Mouse (Mus musculus) neural tube, embryonic 10.5 days (tissue): ENCODE results near the gene Tgfbr3.

Source experiments
- DNase-seq: peaks from one replicate; pipeline ENCODE4 v3.0.0-alpha.2; 2017; ENCODE audit warnings: low spot score; ENCODE audit errors: extremely low spot score

Tgfbr3 gene

DNA sequence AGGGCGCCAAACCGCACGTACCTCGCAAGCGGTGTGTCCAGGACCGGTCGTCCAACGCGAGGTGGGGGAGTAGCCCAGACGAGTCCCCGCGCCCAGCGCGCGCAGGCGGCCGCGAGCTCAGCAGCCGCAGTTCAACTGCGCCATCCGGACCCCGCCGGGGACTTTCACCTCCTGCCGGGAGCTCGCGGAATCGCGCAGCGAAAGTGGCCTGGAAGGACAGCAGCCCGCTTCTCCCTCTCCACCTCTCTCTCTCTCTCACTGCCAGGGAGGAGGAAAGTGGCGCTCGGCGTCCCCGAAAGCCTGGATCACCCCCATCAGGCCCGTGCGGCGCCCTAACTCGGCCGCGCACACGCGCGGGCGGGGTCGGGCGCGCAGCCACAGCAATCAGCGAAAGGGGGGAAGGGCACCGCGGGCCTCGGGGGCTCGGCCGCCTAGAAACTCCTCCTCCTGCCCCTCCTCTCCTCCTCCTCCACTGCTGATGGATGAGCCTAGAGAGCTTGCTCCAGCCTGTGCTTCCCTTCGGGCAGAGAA is at the start of gene Tgfbr3:
Tgfbr3 (minus strand) TSS at position 396 of the 531 bp plus-strand sequence.
- DNase-seq, result peak; percentile 90

DNA sequence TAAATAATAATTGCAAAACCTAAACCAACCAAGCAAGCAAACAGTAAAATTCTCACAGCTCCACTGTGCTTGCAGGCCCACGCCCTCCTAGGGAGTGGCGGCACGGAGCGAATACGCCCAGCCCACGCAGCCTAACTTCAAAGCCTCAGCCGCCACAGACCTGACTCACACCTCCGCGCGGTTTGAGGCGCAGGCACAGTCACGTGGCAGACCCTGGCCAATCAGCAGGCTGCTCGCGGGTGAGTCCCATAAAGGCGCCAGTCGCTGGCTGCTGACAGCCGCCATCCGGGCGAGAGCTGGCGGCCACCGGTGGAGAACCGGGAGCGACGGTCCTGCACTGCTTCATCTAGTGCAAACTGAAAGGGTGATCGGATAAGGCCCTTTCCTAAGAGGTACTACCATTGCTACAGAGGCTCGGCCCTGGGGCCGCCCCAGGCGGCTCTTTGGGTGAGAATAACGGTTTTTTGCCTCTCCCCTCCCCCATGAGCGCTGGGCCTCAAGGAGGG is 41.5 kb upstream of the Tgfbr3 start, which contains the start of gene Brdt:
Brdt (plus strand) TSS at position 244 of the 506 bp plus-strand sequence.
- no peak for DNase-seq

DNA sequence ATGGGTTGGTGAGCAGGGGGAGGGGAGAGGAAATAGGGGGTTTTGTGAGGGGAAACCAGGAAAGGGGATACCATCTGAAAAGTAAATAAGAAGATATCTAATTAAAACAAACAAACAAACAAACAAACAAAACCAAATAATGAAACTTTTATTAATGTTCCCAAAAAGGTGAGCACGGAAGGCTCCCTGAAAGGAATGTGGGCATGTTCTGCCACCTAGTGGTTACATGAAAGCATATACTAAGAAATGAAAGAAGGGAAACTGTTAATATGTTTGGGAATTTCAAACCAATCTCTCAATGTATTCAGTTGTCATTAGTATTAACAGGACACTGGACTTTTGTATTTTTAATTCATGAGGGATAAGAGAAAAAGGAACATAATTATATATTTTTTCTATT is 31.3 kb upstream of the Tgfbr3 start:
- no peak for DNase-seq

DNA sequence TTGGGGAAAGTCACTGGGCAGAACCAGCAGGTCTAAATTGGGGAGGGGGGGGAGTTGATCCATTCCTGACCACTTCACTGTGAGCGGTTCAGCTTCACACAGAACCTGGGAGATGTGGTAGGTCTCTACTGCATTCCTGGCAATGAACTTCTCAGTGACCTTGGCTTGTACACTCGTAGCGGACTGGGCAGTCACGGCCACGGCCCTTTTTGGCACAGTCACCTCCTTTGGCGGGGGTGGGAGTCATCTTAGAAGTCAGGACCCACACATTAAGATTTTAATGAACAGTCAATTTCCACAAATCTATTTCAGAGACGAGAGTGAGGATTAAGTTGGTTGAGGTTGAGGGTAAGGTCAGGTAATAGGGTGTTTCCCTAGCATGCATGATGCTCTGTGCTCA is 27.7 kb upstream of the Tgfbr3 start:
- DNase-seq, result no peak

DNA sequence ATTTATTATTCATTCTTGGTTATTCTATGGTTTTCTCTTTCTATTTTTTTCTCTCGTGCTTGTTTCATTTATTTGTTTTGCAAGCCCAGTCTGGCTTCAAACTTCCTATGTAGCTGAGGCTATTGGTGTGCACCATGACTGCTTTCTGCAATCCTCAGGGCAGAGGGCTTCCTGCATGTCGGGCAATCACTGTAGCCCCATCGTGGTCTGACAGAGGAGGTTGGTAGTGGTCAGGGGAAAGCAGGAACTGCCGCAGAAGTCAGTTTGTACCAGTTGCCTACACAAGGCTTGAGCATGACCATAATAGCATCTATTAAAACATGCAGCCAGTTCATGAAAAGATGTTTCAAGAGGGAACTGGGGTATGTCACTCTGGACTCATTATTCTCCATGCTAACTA is 18.0 kb upstream of the Tgfbr3 start:
- DNase-seq, result no peak

DNA sequence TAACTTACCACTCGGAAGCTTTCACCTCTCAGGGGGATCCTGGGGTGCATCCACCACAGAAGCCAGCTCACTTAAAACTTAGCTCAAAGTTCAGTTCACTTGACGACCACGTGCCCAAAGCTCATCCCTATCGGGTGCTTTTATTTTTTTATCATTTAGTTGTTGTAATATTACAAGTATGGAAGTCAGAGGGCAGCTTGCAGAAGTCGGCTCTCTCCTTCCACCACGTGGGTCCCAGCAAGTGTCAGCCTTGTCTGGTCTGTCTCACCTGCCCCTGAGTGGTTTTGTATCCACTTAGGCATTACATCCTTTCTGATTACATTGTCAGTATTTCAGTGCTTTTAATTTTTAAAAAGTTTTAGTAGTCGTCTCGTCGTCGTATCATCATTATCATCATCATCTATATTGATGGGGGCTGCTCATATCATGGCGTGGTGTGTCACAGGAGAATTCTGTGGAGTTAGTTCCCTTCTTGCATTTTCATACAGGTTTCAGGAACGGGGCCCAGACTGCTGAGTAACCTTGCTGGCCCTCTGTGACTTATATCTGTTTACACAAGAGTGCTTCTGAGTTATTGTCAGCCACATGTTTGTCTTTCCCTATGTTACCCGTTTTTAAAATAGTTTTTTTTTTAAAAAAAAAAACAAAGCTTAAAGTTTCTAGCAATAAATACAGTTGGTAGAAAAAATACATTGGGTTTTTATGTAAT is 14.8 kb upstream of the Tgfbr3 start:
- DNase-seq, result no peak

DNA sequence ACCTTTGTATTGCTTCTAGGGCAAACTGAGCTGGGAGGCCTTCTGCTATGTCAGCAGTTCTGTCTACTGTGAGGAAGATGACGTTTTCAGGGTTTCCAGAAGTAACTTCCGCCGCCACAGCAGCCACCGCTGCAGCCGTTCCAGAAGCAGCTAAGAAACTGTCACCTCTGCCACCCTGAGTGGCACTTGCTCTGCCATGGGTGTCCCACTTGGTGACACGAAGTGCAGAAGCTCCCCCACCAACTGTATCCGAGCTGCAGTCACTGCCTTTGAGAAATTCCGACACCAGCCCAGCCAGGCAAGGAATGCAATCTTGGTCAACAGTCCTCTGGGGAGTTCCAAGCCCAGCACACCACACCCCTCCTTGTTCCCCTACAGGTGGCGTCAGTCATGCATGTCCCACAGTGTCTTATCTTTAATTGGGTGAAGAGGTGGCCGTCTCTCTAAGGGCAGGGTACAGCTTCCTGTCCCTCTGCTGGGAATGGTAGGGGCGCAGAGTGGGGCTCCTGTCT is 14.0 kb upstream of the Tgfbr3 start:
- no peak for DNase-seq

DNA sequence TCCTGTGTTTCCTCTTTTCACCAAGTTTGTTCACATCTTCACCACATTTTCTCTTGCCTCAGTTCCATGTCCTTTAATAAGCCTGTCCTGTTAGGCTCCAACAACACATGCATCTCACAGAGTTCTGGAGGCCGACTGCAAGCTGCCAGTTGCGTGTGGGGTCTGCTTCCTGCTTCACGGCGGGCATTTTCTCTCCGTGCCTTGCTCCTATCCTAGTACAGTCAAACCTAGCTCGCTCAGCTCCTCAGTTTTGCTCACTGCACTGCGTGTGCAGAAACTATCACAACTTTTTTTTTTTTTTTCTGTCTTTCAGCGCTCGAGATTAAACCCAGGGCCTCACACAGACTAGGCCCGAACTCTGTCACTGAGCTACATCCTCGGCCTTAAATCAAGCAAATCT is 9.4 kb upstream of the Tgfbr3 start:
- DNase-seq, result no peak

DNA sequence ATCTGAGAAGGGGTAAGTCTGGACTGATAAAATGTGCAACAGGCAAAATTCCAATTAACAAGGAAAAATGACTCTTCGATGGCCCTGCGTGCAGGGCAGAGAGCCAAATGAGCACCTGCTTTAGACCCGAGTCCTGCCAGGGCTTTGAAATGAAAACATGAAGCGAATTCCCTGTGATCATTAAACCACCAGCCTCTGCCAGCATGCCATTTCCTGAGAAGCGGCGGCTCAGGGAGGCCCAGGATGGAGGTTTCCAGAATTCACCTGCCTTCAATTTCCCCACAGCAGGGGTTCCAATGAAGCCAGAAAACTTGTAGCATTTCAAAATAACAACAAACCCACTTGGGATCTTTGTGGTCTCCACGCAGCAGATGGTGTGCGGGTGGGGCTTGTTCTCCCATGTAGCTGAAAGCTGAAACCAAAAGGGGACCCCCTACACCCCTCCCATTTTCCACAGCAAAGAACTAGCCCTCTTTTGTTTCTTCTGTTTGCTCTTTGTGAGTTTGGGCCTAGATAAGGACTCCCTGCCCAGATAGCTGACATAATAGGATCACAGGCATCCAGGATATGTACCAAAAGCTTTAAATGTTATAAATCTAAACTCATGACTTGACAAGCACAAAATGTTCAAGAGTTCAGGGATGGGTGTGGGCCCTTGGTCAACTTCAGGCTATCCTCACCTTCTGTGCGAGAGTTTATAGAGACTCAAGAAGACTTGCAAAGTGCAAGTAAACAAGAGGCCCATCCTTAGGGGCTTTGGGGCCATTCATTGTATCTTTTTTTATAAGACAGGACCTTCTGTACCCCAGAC is 7.3 kb upstream of the Tgfbr3 start:
- DNase-seq, result no peak

DNA sequence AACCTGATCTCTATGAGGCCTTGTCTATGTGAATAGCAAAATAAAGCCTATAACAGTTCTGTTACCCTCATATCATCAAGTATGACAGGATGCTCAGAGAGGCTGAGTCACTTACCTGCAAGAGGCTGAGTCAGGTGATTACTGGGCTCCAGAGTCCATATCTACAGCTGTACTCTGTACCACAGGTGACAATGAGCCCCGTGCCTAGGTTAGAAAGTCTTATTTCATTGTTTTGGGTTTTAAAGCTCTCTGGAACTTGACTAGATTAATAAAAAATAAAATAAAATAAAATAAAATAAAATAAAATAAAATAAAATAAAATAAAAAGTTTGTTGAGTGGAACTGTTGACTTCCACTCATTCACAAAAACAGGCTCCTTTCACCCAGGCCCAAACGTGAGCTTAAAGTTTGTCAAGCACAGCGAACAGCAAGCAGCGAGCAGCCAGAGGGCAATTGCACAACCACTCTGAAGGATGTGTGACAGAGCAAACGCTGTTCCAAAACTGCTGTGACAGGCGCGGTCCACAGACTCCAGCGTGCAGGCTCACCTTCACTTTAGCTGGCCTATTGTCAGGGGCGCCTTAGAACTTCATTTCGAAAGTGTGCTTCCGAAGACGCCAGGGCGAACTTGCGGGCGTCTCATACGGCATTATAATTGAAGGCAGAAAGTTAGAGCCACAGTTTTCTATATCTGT is 6.5 kb upstream of the Tgfbr3 start:
- no peak for DNase-seq

DNA sequence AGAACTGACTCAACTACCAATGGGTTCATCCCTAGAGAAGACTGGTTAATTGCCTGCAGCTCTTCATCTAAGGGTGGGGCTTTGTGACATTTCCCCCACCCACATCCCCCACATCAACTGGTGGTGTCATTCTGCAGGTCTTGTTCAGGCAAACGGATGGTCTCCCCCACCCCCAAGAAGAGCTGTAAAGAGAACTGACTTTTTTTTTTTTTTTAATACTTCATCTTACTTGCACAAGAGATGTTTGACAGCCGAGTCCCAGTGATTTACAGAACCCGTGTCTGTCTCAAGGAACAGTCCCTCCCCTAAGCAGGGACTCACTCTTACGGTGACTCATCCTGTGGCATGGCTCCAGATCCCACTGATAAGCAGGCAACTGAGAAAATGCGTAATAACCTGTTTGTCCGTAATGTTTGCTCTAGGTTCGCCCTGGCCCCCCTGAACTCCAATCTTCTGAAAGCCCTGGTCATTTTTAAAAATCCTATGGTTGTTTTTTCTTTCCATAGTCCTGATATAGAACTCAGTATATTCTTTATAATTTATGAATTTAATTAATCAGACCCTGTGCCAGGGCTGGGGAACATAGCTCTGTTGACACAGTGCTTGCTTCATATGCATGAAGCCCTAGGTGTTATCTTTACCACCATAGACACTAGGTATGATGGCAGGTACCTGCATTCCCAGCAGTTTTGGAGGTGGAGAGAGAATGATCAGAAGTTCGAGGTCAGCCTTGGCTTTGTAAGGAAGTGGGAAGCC is 5.8 kb upstream of the Tgfbr3 start:
- DNase-seq, result no peak

DNA sequence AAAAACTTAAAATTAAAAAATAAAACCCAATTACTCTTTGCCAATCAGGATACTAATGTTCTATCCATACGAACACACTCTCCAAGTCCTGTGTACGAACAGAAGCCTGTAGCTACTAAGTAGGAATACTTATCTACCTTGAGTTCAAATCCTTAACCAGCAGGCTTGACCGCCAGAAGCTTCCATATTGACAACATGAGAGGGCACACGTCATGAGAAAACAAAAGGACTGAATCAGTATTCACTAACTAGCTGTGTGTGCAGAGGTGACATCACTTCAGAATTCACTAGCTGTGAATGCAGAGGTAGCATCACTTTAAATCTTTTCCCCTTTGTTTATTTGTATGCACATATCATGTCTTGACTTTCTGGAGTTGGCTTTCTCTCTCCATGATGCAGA is 4.6 kb upstream of the Tgfbr3 start:
- no peak for DNase-seq

DNA sequence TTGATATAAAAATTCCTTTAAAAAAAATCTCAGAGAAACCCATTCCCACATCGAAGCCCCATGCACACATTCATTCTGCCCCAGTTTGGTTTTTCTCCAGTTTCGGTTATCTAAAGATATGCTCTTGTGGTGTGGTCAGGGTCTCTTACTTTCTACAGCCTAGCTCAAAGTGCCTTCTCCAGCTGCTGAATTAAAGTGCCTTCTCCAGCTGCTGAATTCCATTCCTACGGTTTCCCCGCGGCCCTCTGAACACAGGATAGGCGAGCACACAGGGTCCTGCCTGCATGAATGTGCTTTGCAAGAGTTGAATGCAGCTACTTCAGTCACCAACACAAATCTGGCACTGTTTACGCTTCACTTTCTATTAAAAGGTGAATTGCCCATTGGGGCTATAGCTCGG is 557 bp upstream of the Tgfbr3 start:
- no peak for DNase-seq

DNA sequence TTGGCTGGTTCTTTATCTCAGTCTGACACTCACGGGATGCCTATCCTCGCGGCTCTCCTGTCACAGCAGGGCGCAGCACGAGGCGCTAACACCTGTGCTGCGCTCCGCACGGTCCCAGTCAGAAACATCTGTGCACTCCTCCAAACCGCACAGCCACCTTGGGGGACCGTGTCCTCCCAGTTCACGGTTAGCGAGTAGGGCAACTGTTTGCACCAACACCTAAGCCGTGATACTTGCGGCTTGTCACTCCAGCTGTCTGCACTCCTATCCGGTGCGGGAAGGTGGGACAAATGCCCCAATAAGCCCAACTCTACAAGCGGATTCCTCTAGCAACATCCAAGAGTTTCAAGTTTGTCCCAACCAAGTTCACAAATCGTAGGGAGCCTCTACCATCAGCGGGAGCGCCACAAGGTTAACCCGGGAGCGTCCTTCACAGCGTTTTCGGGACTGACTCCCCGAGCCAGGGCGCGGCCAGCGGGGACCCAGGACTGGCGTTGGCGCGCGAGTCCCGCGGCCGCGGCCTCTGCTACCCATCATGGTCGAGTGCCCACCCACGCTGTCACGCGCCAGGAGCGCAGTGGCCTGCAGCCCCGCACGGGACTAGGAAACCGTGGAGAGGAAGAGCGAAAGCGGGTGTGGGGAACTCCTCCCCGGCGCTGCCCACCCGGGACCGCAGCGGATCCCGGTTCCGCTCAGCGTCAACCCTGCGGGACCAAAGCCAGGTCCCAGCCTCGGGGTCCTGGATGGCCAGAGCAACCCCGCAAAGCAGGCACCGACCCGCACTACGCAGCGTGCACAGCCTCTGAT is 799 bp downstream of the Tgfbr3 start:
- DNase-seq, result peak; percentile 68

DNA sequence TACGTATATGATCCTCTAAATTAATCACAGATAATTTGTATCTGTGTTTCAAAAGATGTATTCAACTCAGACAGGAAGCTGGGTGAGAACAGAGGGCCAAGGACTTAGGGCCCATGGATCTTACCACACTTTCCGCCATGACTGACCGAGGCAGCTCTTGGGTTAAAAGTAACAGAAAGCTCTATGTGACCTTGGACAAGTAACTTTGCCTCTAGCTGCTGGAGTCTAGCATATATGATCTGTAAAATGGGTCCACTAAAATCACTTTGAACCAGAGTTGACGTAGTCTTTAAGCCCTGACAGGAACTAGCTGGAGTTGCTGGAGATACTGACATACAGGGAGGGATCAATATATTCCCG is 1.5 kb downstream of the Tgfbr3 start:
- no peak for DNase-seq

DNA sequence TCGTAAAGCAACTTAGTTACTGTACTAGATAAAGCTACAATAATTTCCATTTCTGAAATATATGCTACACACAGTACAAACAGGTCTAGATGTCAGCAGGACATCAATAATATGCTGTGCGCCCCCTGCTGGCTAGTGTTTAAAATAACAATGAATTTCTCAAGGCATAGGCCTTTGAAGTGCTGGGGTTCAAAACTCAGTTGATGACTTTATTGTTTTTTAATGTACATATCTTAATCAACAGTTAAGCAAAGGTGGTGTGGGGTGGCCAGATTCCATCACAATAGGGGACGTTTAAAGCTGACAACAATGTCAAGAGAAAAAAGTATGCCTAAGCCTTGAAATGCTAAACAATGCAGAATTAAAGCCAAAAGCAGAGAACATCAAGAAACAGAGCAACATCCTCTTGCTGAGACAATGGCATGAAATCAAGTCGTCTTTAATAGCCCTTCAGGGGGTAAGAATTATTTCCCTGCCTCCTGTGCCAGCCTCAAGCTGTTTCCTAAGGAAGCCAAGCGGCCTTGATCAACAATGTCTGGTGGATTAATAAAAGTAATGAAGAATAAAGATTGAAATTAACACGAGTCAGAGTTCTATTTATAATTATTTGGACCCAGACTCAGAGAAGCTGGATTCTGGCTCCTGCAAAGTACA is 2.0 kb downstream of the Tgfbr3 start:
- peak; percentile 63 for DNase-seq

DNA sequence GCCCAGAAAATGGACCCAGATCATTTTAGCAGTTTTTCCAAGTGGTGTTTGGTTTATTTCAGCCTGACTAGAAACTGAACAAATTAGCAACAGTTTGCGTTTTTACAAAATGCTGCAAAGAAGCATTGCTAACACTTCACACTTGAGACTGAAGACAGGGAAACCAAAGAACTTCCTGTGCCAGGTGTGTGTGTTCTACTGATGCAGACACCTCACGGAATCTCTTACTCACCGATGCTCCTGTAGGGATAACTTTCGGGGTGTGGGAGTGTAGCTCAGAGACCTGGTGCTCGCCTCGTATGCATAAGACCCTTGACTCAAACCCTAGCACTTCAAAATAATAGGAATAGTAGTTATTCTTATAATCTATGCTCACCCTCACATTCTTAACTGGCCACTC is 3.9 kb downstream of the Tgfbr3 start:
- no peak for DNase-seq

DNA sequence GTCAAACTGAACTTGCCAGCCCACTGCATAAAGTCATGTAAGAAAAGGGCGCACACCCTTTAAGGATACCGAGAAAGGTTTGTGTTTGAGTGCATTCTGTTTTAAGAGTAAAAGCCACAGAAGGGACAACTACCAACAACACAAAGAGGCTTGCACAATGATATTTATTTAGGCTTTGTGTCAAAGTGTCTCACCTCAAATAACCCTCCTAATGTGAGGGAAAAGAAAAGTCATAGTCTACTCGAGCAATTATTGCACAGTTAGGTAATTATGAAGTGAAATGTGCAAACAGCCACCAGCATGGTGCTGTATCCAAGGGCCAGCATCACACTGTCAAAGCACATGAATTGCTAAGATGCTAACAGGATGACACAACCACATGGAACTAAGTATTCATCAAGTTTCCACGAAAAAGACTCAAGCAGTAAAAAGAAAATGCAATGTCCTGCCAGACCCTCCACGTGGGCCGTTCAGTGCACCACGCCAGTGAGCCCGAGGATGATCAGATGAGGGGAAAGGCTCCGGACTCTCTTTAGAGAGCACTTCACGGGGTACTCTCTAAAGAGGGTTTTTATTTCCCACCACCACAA is 5.4 kb downstream of the Tgfbr3 start:
- DNase-seq, result no peak
